Comparison of ENCODE assay signal across 21 mouse cellular contexts in the genomic region with DNA sequence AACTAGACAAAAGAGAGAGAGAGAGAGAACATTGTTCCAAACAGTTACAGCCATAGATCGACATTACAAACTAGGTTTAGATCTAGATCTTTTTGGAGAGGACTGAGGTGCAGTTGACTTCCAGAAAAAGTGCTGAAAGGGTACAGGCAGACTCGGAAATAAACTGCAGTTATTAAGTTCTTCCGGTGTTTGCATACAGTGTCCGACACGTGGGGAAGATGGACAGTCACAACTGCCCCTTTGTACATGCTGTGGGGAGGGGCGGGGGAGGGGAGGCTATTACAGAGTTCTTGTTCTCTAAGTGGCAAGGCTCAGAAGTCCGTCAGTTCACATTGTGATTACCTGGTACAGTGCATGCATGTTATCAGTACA.
A peak's percentile ranks its signal among the peaks of the same experiment; 100 is the strongest.
DNase-seq lines count a peak whose midpoint lies in the region; ATAC-seq and TF ChIP-seq lines count a peak whose summit lies in the region.
"Had no signal": no experiment of that assay in that cellular context is flagged by ENCODE, and none has a peak within 500 bp of the region (broad histone marks: within the 10 kb centered on the region; RNA-seq: fewer than 3 reads in every experiment).

No protein-coding gene starts in this region.

- peak overlapping the region; percentile 52 for H3K4me2 ChIP-seq in kidney, embryonic 15.5 days
- H3K4me2 ChIP-seq in lung, embryonic 16.5 days (ENCODE audit: low read depth, low read length), result peak overlapping the region; percentile 54
- peak overlapping the region; percentile 54 for H3K4me2 ChIP-seq in intestine, embryonic 15.5 days (replicated peaks)
- H3K4me2 ChIP-seq in stomach, embryonic 15.5 days, result peak overlapping the region; percentile 49
- H3K4me2 ChIP-seq in forebrain, postnatal 0 days (ENCODE audit: low read depth), result no peak overlapping the region
- H3K4me2 ChIP-seq: heart, embryonic 12.5 days had no signal

- no peak for ATAC-seq in kidney, embryonic 15.5 days (replicated peaks; ENCODE audit: low FRiP score)
- 0 out of 2 replicates have a peak, but pooled peaks have one; percentile 32 for ATAC-seq in lung, embryonic 16.5 days (ENCODE audit: low read depth)
- peak; percentile 46; the same call in 1 of the 2 replicates for ATAC-seq in intestine, embryonic 15.5 days
- ATAC-seq in stomach, embryonic 15.5 days (ENCODE audit: insufficient read depth, low FRiP score, low read depth), result no peak
- no peak for ATAC-seq in forebrain, postnatal 0 days
- ATAC-seq: hindbrain, embryonic 16.5 days had no signal

- no peak for TF ChIP-seq CTCF in kidney, adult 2 months (conservative IDR thresholded peaks at IDR 0.05; ENCODE audit: insufficient read depth, insufficient read length, low read depth, low read length)
- TF ChIP-seq CTCF in forebrain, postnatal 0 days (IDR thresholded peaks at IDR 0.05; ENCODE audit: low read depth), result no peak

- TF ChIP-seq POLR2A in kidney, adult 2 months (IDR thresholded peaks at IDR 0.05; ENCODE audit: low read depth, low read length), result no peak

- no peak for DNase-seq in kidney, adult 2 months
- DNase-seq in lung, postnatal 10 days, result no peak
- no peak for DNase-seq in forebrain, postnatal 0 days
- DNase-seq in cerebellum, postnatal 10 days, result no peak
- DNase-seq: adrenal gland, adult 2 months; cerebellum, adult 2 months; gastrocnemius, adult 2 months; heart, postnatal 4 days; kidney, postnatal 14 days; left cerebral cortex, postnatal 4 days; lung, postnatal 4 days; midbrain, embryonic 14.5 days had no signal

- H3K27me3 ChIP-seq in kidney, embryonic 15.5 days, result no peaks in the 10 kb centered on the region
- no peaks in the 10 kb centered on the region for H3K27me3 ChIP-seq in kidney, adult 2 months (replicated peaks; ENCODE audit: control insufficient read depth, insufficient read depth, low read length)
- no peaks in the 10 kb centered on the region; the same call in 1 of the 2 replicates for H3K27me3 ChIP-seq in lung, embryonic 16.5 days (ENCODE audit: control insufficient read depth, insufficient read depth, low read depth, low read length)
- 0 out of 2 replicates have a peak, but pooled peaks cover 5% of the 10 kb centered on the region for H3K27me3 ChIP-seq in intestine, embryonic 15.5 days (replicated peaks)
- no peaks in the 10 kb centered on the region for H3K27me3 ChIP-seq in stomach, embryonic 15.5 days (replicated peaks)
- no peaks in the 10 kb centered on the region for H3K27me3 ChIP-seq in forebrain, postnatal 0 days (ENCODE audit: insufficient read depth, low read length)

- peak overlapping the region; percentile 24; the same call in 1 of the 2 replicates for H3K4me3 ChIP-seq in kidney, embryonic 15.5 days (replicated peaks)
- no peak overlapping the region for H3K4me3 ChIP-seq in kidney, adult 2 months (ENCODE audit: insufficient read depth, low read depth, low read length)
- H3K4me3 ChIP-seq in lung, embryonic 16.5 days (ENCODE audit: low read length), result peak overlapping the region; percentile 31
- no peak overlapping the region for H3K4me3 ChIP-seq in intestine, embryonic 15.5 days (replicated peaks)
- no peak overlapping the region for H3K4me3 ChIP-seq in stomach, embryonic 15.5 days (replicated peaks)
- H3K4me3 ChIP-seq in forebrain, postnatal 0 days (ENCODE audit: low read depth, low read length), result no peak overlapping the region
- H3K4me3 ChIP-seq: forebrain, embryonic 10.5 days; heart, embryonic 12.5 days; layer of hippocampus, adult 2 months; myocyte had no signal

- H3K9ac ChIP-seq in kidney, embryonic 15.5 days, result no peak overlapping the region
- H3K9ac ChIP-seq in lung, embryonic 16.5 days (ENCODE audit: low read length), result no peak overlapping the region
- no peak overlapping the region for H3K9ac ChIP-seq in intestine, embryonic 15.5 days
- no peak overlapping the region for H3K9ac ChIP-seq in stomach, embryonic 15.5 days
- no peak overlapping the region for H3K9ac ChIP-seq in forebrain, postnatal 0 days
- H3K9ac ChIP-seq: heart, embryonic 12.5 days had no signal

- 57% methylated on average over 7 of the region's 7 CpGs for WGBS in kidney, embryonic 15.5 days
- WGBS in kidney, adult 2 months, result 56% methylated on average over 7 of the region's 7 CpGs
- 39% methylated on average over 7 of the region's 7 CpGs for WGBS in lung, embryonic 16.5 days
- WGBS in intestine, embryonic 15.5 days, result 40% methylated on average over 7 of the region's 7 CpGs
- WGBS in stomach, embryonic 15.5 days, result 35% methylated on average over 7 of the region's 7 CpGs
- 75% methylated on average over 7 of the region's 7 CpGs for whole genome bisulfite sequencing in forebrain, postnatal 0 days

- H3K9me3 ChIP-seq in kidney, embryonic 15.5 days (replicated peaks), result no peaks in the 10 kb centered on the region
- no peaks in the 10 kb centered on the region for H3K9me3 ChIP-seq in lung, embryonic 16.5 days (ENCODE audit: control insufficient read depth, low read length)
- no peaks in the 10 kb centered on the region for H3K9me3 ChIP-seq in intestine, embryonic 15.5 days
- no peaks in the 10 kb centered on the region for H3K9me3 ChIP-seq in stomach, embryonic 15.5 days
- no peaks in the 10 kb centered on the region for H3K9me3 ChIP-seq in forebrain, postnatal 0 days (ENCODE audit: low read length)
- H3K9me3 ChIP-seq: forebrain, embryonic 10.5 days; heart, embryonic 12.5 days had no signal

- peak overlapping the region; percentile 66; the same call in 1 of the 2 replicates for H3K27ac ChIP-seq in kidney, embryonic 15.5 days
- H3K27ac ChIP-seq in kidney, adult 2 months (ENCODE audit: insufficient read depth, low read depth, low read length), result no peak overlapping the region
- peak overlapping the region; percentile 70 for H3K27ac ChIP-seq in lung, embryonic 16.5 days (ENCODE audit: low read length)
- no peak overlapping the region for H3K27ac ChIP-seq in intestine, embryonic 15.5 days
- H3K27ac ChIP-seq in stomach, embryonic 15.5 days, result peak overlapping the region; percentile 42; the same call in 1 of the 2 replicates
- H3K27ac ChIP-seq in forebrain, postnatal 0 days (ENCODE audit: low read depth, low read length), result no peak overlapping the region
- H3K27ac ChIP-seq: forebrain, embryonic 10.5 days; gastrocnemius, adult 2 months; layer of hippocampus, adult 2 months had no signal

- no peaks in the 10 kb centered on the region for H3K36me3 ChIP-seq in kidney, embryonic 15.5 days
- H3K36me3 ChIP-seq in kidney, adult 2 months (ENCODE audit: control insufficient read depth, insufficient read depth, low read length), result no peaks in the 10 kb centered on the region
- H3K36me3 ChIP-seq in lung, embryonic 16.5 days (ENCODE audit: control insufficient read depth, insufficient read depth, low read length), result no peaks in the 10 kb centered on the region
- no peaks in the 10 kb centered on the region for H3K36me3 ChIP-seq in intestine, embryonic 15.5 days
- 0 out of 2 replicates have a peak, but pooled peaks cover 4% of the 10 kb centered on the region for H3K36me3 ChIP-seq in stomach, embryonic 15.5 days
- H3K36me3 ChIP-seq in forebrain, postnatal 0 days (ENCODE audit: insufficient read depth), result peaks cover 26% of the 10 kb centered on the region
- H3K36me3 ChIP-seq: heart, embryonic 12.5 days had no signal

- H3K4me1 ChIP-seq in kidney, embryonic 15.5 days, result 0 out of 2 replicates have a peak, but pooled peaks cover 6% of the 10 kb centered on the region
- H3K4me1 ChIP-seq in kidney, adult 2 months (ENCODE audit: control insufficient read depth, insufficient read depth, low read length), result no peaks in the 10 kb centered on the region
- no peaks in the 10 kb centered on the region for H3K4me1 ChIP-seq in lung, embryonic 16.5 days (replicated peaks; ENCODE audit: control insufficient read depth, insufficient read depth, low read length)
- H3K4me1 ChIP-seq in intestine, embryonic 15.5 days (replicated peaks), result peaks cover 2% of the 10 kb centered on the region; the same call in 1 of the 2 replicates
- H3K4me1 ChIP-seq in stomach, embryonic 15.5 days, result 0 out of 2 replicates have a peak, but pooled peaks cover 2% of the 10 kb centered on the region
- no peaks in the 10 kb centered on the region for H3K4me1 ChIP-seq in forebrain, postnatal 0 days (ENCODE audit: insufficient read depth)
- H3K4me1 ChIP-seq: forebrain, embryonic 10.5 days; heart, embryonic 12.5 days had no signal

Comparison
In these comparisons a context has a peak if more than half of its experiments do, and no peak if none do; other contexts are left out.
1. H3K27ac ChIP-seq: peak in kidney, embryonic 15.5 days (single experiment), lung, embryonic 16.5 days (single experiment) and stomach, embryonic 15.5 days (single experiment); none in kidney, adult 2 months (single experiment), intestine, embryonic 15.5 days (single experiment) and forebrain, postnatal 0 days (single experiment).
2. H3K4me3 ChIP-seq: peak in kidney, embryonic 15.5 days (single experiment) and lung, embryonic 16.5 days (single experiment); none in kidney, adult 2 months (single experiment), intestine, embryonic 15.5 days (single experiment), stomach, embryonic 15.5 days (single experiment) and forebrain, postnatal 0 days (single experiment).
3. ATAC-seq: peak in lung, embryonic 16.5 days (single experiment) and intestine, embryonic 15.5 days (single experiment); none in kidney, embryonic 15.5 days (single experiment), stomach, embryonic 15.5 days (single experiment) and forebrain, postnatal 0 days (single experiment).